Mouse (Mus musculus) heart, postnatal 0 days (tissue): ENCODE measurements around the gene Elavl1. TPM values are rescaled to one million over a fixed set of nuclear protein-coding genes. Genes with fewer than 3 reads are reported as not detected.
"Not testable (repeated sequence)": the region's sequence is repeated elsewhere in the genome, so short reads cannot be mapped to it uniquely, and the experiment has no call there.

Source experiments
- ATAC-seq: fragments of 200-750 bp; cut with Nextera tagmentation; 2 replicates; pipeline ENCODE4 v1.8.0; 2017; ENCODE audit warnings: low read depth, moderate number of reproducible peaks, moderate library complexity; ENCODE audit not compliant: insufficient read depth
- DNase-seq: peaks from one replicate; pipeline ENCODE4 v3.0.0-alpha.2; 2016; ENCODE audit warnings: low spot score
- H3K27ac ChIP-seq: fragments of 300-500 bp; sonication (generic); 2 replicates; pipeline ENCODE4 v1.5.1; 2014; ENCODE audit warnings: low read depth, mild to moderate bottlenecking
- H3K27me3 ChIP-seq: fragments of 300-500 bp; sonication (generic); 2 replicates; pipeline ENCODE4 v1.6.1; 2014; ENCODE audit warnings: low read length, mixed read lengths; ENCODE audit not compliant: control insufficient read depth, insufficient read depth
- H3K36me3 ChIP-seq: fragments of 300-500 bp; sonication (generic); replicated peaks from 2 replicates; pipeline ENCODE4 v1.6.1; 2014; ENCODE audit warnings: low read length, mixed read lengths; ENCODE audit not compliant: control insufficient read depth, insufficient read depth
- H3K4me1 ChIP-seq: fragments of 300-500 bp; sonication (generic); 2 replicates; pipeline ENCODE4 v1.6.1; 2014; ENCODE audit warnings: antibody characterized with exemption; ENCODE audit not compliant: control insufficient read depth, insufficient read depth
- H3K4me2 ChIP-seq: fragments of 300-500 bp; sonication (generic); 2 replicates; pipeline ENCODE4 v1.6.1; 2014; ENCODE audit warnings: low read depth, mild to moderate bottlenecking, low read length, moderate library complexity
- H3K4me3 ChIP-seq: fragments of 300-500 bp; sonication (generic); 2 replicates; pipeline ENCODE4 v1.5.1; 2014; ENCODE audit warnings: low read depth, low read length
- H3K9ac ChIP-seq: fragments of 300-500 bp; sonication (generic); replicated peaks from 2 replicates; pipeline ENCODE4 v1.6.1; 2014; ENCODE audit warnings: low read depth, low read length, mixed read lengths
- H3K9me3 ChIP-seq: fragments of 300-500 bp; sonication (generic); replicated peaks from 2 replicates; pipeline ENCODE4 v1.6.1; 2016; ENCODE audit warnings: low read length; ENCODE audit not compliant: control insufficient read depth
- CTCF ChIP-seq: IDR thresholded peaks from 2 replicates; pipeline ENCODE4 v1.5.1; 2016; ENCODE audit warnings: antibody characterized with exemption, control low read depth, low read depth
- EP300 ChIP-seq: IDR thresholded peaks from 2 replicates; pipeline ENCODE4 v1.6.1; 2016; ENCODE audit warnings: antibody characterized with exemption, low read depth
- WGBS: fragments of 180-500 bp; shearing (Covaris S2); extraction: QIAGEN DNeasy Blood & Tissue Kit; methylation state at CpG from one replicate; pipeline ENCODE4 v1.1.7; 2014; 5-methylcytosine and 5-hydroxymethylcytosine counted together
- polyA plus RNA-seq: library from polyadenylated mRNA; unstranded; fragments of >200 nt; fragmentation: Nextera tagmentation; extraction: Ambion mirVana; gene quantifications from 2 replicates; pipeline ENCODE4 v1.2.1, GENCODE M21; 2015
- total RNA-seq: library from RNA; depleted of rRNA; stranded (reverse); fragments of >200 nt; gene quantifications from 2 replicates; pipeline ENCODE4 v1.2.3, GENCODE M21; 2014; ENCODE audit warnings: low replicate concordance

Gene Elavl1
- total and polyA plus RNA-seq, 2 experiments from 2014 or later, result 61.1 to 93.3 TPM

DNA sequence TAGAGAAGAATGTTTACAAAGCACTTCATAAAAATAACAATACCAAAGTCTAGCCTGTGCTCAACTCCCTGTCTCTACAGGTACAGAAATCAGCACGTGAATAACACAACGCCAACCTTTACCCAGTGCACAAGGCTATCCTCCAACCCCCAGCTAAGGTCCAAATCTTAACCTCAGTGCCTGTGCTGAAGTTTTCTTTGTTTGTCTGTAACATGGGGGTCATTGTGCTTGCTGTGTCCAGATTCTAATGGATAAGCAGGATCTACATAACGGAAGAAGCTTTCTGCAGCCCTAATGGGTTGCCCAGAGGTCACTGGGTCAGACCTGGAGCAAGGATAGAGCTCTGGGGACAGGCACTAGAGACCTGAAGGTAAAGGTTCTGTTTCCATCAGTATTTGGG is 41.0 kb upstream of the Elavl1 start:
- H3K36me3 ChIP-seq, result no peaks in the 10 kb centered on the region
- 80% methylated on average over 3 of the region's 3 CpGs for WGBS
- no peak overlapping the region for H3K9ac ChIP-seq
- DNase-seq (no peak), ATAC-seq (no peak)
- H3K27ac ChIP-seq, result no peak overlapping the region
- H3K27me3 ChIP-seq, result no peaks in the 10 kb centered on the region
- H3K4me2 ChIP-seq, result no peak overlapping the region
- TF ChIP-seq CTCF (no peak), EP300 (no peak)
- no peaks in the 10 kb centered on the region for H3K4me1 ChIP-seq
- no peaks in the 10 kb centered on the region for H3K9me3 ChIP-seq
- no peak overlapping the region for H3K4me3 ChIP-seq

GRCm38 (mm10) chr8:4360922-4361321 is 35.7 kb upstream of the Elavl1 start:
- WGBS, result 70% methylated on average over 2 of the region's 2 CpGs
- TF ChIP-seq EP300 (no peak), CTCF (no peak)

GRCm38 (mm10) chr8:4359362-4359761 is 34.1 kb upstream of the Elavl1 start:
- WGBS, result 73% methylated on average over 3 of the region's 3 CpGs
- Histone ChIP-seq H3K9ac (no peak overlapping the region), H3K36me3 (no peaks in the 10 kb centered on the region), H3K4me1 (no peaks in the 10 kb centered on the region), H3K4me3 (no peak overlapping the region), H3K27ac (no peak overlapping the region), H3K27me3 (no peaks in the 10 kb centered on the region), H3K9me3 (no peaks in the 10 kb centered on the region), H3K4me2 (no peak overlapping the region)
- TF ChIP-seq EP300 (no peak), CTCF (no peak)
- ATAC-seq, result no peak
- DNase-seq, result no peak

More at GRCm38 (mm10) chr8:4360922-4361321, 35.7 kb upstream of the Elavl1 start:
- Histone ChIP-seq H3K36me3 (no peaks in the 10 kb centered on the region), H3K9me3 (no peaks in the 10 kb centered on the region), H3K4me2 (no peak overlapping the region), H3K4me3 (no peak overlapping the region), H3K4me1 (no peaks in the 10 kb centered on the region), H3K27me3 (no peaks in the 10 kb centered on the region), H3K9ac (no peak overlapping the region), H3K27ac (no peak overlapping the region)
- DNase-seq, result no peak
- no peak for ATAC-seq

DNA sequence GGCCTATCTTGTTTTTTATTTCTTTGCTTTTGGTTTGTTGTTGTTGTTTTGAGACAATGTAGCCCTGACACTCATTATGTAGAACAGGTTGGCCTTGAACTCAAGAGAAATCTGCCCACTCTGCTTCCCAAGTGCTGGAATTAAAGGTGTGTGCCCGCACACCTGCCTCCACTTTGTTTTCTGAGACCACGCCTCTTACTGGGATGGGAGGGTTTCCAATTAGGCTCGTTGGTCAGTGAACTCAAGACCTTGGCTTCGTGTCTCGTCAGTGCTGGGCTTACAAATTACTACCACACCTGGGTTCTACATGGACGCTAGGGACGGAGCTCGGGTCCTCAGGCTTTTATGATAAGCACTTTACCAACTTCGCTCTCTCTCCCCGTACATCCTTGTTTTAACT is 30.2 kb upstream of the Elavl1 start:
- Histone ChIP-seq H3K27me3 (no peaks in the 10 kb centered on the region), H3K36me3 (no peaks in the 10 kb centered on the region), H3K27ac (no peak overlapping the region), H3K4me2 (no peak overlapping the region), H3K4me1 (no peaks in the 10 kb centered on the region), H3K9ac (no peak overlapping the region), H3K9me3 (no peaks in the 10 kb centered on the region), H3K4me3 (no peak overlapping the region)
- WGBS, result 85% methylated on average over 10 of the region's 10 CpGs
- DNase-seq, result no peak
- no peak for TF ChIP-seq CTCF
- no peak for TF ChIP-seq EP300
- ATAC-seq, result no peak

DNA sequence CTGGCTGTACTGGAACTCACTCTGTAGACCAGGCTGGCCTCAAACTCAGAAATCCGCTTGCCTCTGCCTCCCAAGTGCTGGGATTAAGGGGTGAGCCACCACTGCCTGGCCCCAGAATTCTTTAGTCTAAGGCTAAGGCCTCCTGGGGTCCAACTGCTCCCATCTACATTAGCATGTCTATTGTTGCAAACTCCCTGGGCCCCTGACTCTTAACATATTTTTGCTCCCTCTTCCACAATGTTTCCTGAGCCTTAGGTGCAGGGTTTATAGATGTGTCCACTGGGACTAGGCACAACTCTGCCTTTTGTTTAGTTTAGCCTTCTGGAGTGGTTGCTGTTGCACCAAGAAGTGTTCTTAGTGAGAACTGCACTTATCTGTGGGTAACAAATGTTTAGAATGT is 29.3 kb upstream of the Elavl1 start:
- TF ChIP-seq CTCF, result no peak
- no peak for TF ChIP-seq EP300
- Histone ChIP-seq H3K27ac (no peak overlapping the region), H3K9me3 (no peaks in the 10 kb centered on the region), H3K4me2 (no peak overlapping the region), H3K36me3 (no peaks in the 10 kb centered on the region), H3K4me3 (no peak overlapping the region), H3K4me1 (no peaks in the 10 kb centered on the region), H3K9ac (no peak overlapping the region), H3K27me3 (no peaks in the 10 kb centered on the region)
- 71% methylated on average over 1 of the region's 1 CpGs for WGBS
- no peak for DNase-seq
- ATAC-seq, result no peak

DNA sequence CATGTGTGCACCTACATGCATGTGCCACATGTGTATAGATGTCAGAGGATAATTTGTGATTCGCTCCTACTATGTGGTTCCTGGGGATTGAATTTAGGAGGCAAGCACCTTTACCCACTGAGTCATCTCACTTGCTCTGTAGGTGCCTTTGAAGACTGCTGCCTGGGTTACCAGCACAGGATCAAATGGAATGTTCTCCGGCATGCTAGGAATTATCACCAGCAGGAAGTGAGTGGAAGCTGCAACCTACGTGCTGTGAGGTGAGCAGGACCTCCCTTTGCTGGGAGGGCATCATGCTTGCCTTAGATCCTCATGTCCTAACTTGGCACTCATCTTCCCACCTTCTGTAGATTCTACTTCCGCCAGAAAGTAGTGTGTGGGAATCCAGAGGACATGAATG is 28.5 kb upstream of the Elavl1 start:
- TF ChIP-seq CTCF, result no peak
- TF ChIP-seq EP300, result no peak
- no peak overlapping the region for H3K27ac ChIP-seq
- no peak overlapping the region for H3K4me3 ChIP-seq
- H3K9ac ChIP-seq, result no peak overlapping the region
- DNase-seq (no peak), ATAC-seq (no peak)
- H3K4me1 ChIP-seq, result no peaks in the 10 kb centered on the region
- no peaks in the 10 kb centered on the region for H3K27me3 ChIP-seq
- H3K4me2 ChIP-seq, result no peak overlapping the region
- H3K36me3 ChIP-seq, result no peaks in the 10 kb centered on the region
- WGBS, result 61% methylated on average over 4 of the region's 4 CpGs
- no peaks in the 10 kb centered on the region for H3K9me3 ChIP-seq

DNA sequence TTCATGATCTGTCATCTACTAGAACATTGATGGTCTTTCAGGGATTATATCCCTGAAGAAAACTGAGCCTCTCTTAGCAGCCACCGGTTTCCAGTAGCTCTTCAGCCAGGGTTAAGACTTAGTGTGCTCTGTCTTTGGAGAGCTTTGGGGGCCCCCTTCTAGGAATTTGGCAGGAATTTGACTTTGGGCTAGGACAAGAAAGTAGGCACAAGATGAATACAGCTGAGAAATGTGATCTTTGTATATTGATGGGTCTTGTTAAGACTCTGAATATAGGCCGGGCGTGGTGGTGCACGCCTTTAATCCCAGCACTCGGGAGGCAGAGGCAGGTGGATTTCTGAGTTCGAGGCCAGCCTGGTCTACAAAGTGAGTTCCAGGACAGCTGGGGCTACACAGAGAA is 27.3 kb upstream of the Elavl1 start:
- not testable (repeated sequence) for H3K27ac ChIP-seq, H3K9ac ChIP-seq, H3K4me1 ChIP-seq, H3K4me3 ChIP-seq, H3K4me2 ChIP-seq, H3K9me3 ChIP-seq, H3K36me3 ChIP-seq, H3K27me3 ChIP-seq, DNase-seq, ATAC-seq
- WGBS, result 84% methylated on average over 6 of the region's 6 CpGs
